Mouse (Mus musculus): Measurements from ENCODE around the gene Kif5c. TPM values are rescaled to one million over a fixed set of nuclear protein-coding genes. Genes with fewer than 3 reads are reported as not detected.

The Kif5c gene
- polyA plus RNA-seq, 1 experiment, result not detected

DNA sequence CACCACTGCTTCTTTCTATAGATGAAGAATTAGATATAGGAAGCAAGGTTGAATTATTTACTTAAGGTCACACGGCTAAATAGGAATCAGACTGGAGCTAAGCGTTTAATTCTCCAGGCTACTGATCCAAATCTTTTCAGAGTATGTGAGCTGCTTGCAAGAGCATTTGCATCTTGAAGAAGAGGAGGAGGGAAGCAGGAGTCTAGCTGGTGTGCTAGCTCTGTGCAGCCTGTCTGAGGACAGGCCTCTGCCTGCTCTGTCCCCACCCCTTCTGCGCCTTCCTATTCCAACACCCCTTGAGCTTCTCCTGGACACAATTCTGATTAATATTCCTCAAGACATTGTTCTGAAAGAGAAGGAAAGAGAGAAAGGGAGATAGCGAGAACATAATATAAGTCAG is 123.8 kb downstream of the Kif5c start:
- Histone ChIP-seq H3K4me1 (ENCODE audit: control insufficient read depth) (no peaks in the 10 kb centered on the region), H3K27me3 (ENCODE audit: control insufficient read depth) (no peaks in the 10 kb centered on the region), H3K9me3 (ENCODE audit: control insufficient read depth, low read length) (no peaks in the 10 kb centered on the region), H3K36me3 (ENCODE audit: control insufficient read depth) (no peaks in the 10 kb centered on the region), H3K4me3 (replicated peaks) (no peak overlapping the region)
- no peak for TF ChIP-seq TAL1 (IDR thresholded peaks at IDR 0.05; ENCODE audit: low read length)
- no peak for TF ChIP-seq GATA1 (IDR thresholded peaks at IDR 0.05; ENCODE audit: low read length)

DNA sequence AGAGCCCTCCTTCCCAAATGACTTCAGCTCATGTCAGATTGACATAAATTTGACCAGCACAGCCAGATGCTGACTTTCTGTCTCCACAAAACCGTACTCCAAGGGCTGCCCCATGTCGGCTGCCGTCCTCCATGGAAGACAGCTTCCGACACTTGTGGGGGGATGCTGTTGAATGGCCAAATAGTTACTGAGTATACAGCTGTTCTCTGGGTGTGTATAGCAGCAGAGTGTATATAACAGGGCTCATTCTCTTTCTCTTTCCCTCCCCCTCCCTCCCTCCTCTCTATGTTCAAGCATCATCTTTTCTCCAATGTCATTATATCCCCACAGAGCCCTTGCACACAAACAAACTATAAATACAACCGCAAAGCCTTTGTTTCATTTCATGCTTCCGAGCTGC is 124.7 kb downstream of the Kif5c start:
- TF ChIP-seq TAL1 (IDR thresholded peaks at IDR 0.05; ENCODE audit: low read length) (no peak), GATA1 (IDR thresholded peaks at IDR 0.05; ENCODE audit: low read length) (no peak)
- no peaks in the 10 kb centered on the region for H3K27me3 ChIP-seq (ENCODE audit: control insufficient read depth)
- no peaks in the 10 kb centered on the region for H3K9me3 ChIP-seq (ENCODE audit: control insufficient read depth, low read length)
- no peaks in the 10 kb centered on the region for H3K4me1 ChIP-seq (ENCODE audit: control insufficient read depth)
- no peaks in the 10 kb centered on the region for H3K36me3 ChIP-seq (ENCODE audit: control insufficient read depth)
- no peak overlapping the region for H3K4me3 ChIP-seq (replicated peaks)

DNA sequence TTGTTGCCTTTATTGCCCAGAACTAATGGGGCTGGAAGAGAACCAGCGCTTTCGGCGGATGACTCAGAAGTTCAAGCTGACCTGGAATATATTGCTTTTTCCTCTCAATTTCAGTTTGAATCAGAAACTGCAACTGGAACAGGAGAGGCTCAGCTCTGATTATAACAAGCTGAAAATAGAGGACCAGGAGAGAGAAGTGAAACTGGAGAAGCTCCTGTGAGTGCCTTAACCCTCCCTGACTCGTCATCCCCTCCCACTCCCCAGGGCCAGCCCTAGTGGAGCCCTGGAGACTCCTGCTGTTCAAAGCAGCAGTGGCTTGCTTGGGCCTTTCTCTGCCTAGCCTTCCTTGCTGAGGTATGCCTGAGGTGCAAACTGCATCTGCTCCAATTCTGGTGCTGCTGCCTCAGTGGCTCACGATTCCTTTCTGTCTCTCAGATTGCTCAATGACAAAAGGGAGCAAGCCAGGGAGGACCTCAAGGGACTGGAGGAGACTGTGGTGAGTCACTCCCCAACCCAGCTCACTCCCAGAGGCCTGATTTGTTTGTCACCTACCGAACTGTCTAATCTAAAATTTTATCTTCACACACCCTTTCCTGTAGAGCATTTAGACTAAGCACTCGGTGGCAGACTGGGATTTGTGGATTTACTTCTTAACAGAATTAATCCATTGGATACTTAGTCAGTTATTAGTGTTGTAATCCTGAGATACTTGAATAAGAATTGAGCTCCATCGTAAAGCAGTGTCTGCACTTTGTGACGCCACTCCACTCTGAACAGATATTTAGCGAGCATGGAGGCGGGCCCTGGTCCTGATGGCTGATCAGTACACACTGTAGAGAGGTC is 125.4 kb downstream of the Kif5c start:
- Histone ChIP-seq H3K4me3 (replicated peaks) (no peak overlapping the region), H3K36me3 (ENCODE audit: control insufficient read depth) (no peaks in the 10 kb centered on the region), H3K4me1 (ENCODE audit: control insufficient read depth) (no peaks in the 10 kb centered on the region), H3K9me3 (ENCODE audit: control insufficient read depth, low read length) (no peaks in the 10 kb centered on the region), H3K27me3 (ENCODE audit: control insufficient read depth) (no peaks in the 10 kb centered on the region)
- TF ChIP-seq GATA1 (IDR thresholded peaks at IDR 0.05; ENCODE audit: low read length) (no peak), TAL1 (IDR thresholded peaks at IDR 0.05; ENCODE audit: low read length) (no peak)

DNA sequence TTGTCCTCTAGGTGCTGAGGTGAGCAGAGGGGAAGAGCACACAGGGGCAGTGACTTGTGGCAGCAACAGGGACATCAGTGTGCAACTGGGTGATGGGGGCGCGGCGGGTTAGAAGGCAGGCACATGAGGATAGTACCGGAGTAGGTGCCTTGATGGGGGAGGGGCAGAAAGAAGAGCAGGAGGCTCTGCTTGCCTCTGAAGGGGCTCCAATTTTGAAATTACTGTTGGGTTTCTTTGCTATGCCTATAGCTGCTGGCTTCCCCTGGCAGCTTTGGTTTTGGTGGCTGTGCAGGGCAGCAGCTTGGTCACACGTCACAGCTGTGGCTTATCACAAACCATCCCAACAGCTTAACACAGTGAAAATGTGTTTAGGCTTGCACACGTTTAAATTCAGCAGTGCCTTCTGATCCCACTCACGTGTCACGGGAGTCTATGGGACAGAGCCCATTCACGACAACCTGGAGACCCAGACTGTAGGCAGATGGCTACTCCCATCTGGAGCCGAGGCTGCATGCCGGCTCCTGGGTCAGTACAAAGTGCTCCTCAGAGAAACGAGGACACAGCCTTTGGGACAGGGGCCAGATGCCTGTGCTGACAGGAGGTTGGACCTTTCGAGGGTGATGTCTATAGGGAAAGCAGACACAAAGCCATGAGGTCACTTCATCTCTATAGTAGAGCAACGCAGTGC is 126.1 kb downstream of the Kif5c start:
- Histone ChIP-seq H3K4me3 (replicated peaks) (no peak overlapping the region), H3K9me3 (ENCODE audit: control insufficient read depth, low read length) (no peaks in the 10 kb centered on the region), H3K4me1 (ENCODE audit: control insufficient read depth) (no peaks in the 10 kb centered on the region), H3K27me3 (ENCODE audit: control insufficient read depth) (no peaks in the 10 kb centered on the region), H3K36me3 (ENCODE audit: control insufficient read depth) (no peaks in the 10 kb centered on the region)
- TF ChIP-seq GATA1 (IDR thresholded peaks at IDR 0.05; ENCODE audit: low read length) (no peak), TAL1 (IDR thresholded peaks at IDR 0.05; ENCODE audit: low read length) (no peak)

DNA sequence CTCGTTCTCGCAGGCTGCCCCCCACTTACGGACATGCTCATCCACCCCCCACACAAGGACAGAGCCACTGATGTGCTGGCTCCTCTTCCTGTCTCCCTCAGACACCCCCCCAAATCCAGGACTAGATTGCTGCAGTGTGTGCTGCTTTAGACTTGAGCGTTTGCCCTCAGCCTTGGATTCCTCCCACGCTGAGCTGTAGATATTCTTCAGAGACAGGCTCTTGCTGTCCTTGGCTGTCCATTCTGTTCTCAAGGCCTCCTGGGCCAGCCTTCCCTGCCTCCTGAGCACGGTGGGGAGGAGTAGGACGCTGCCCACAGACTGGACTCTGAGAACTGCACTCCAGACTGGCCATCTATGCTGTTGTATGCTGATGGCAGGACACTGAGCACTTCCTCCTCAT is 127.8 kb downstream of the Kif5c start:
- no peak overlapping the region for H3K4me3 ChIP-seq (replicated peaks)
- TF ChIP-seq TAL1 (IDR thresholded peaks at IDR 0.05; ENCODE audit: low read length) (no peak), GATA1 (IDR thresholded peaks at IDR 0.05; ENCODE audit: low read length) (no peak)
- H3K9me3 ChIP-seq (ENCODE audit: control insufficient read depth, low read length), result no peaks in the 10 kb centered on the region
- no peaks in the 10 kb centered on the region for H3K27me3 ChIP-seq (ENCODE audit: control insufficient read depth)
- H3K36me3 ChIP-seq (ENCODE audit: control insufficient read depth), result no peaks in the 10 kb centered on the region
- no peaks in the 10 kb centered on the region for H3K4me1 ChIP-seq (ENCODE audit: control insufficient read depth)

DNA sequence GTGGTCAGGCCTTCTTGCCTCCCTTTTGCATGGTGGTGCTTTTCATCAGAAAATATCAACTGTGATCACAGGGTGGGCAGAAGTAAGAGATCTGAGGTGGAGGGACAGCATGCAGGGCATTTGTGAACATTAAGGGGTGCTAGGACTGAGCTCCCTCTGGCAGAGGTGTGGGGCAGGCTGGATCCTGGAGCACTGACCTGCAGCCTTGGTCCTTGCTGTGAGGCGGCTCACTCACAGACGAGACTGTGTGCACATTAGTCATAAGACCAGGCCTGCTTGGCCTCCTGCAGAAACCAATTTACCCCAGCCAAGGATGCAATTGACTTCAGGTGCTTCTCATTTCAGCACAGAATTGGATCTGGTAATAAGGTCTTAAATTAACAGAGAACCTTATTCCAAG is 128.6 kb downstream of the Kif5c start:
- Histone ChIP-seq H3K27me3 (ENCODE audit: control insufficient read depth) (no peaks in the 10 kb centered on the region), H3K36me3 (ENCODE audit: control insufficient read depth) (no peaks in the 10 kb centered on the region), H3K4me1 (ENCODE audit: control insufficient read depth) (no peaks in the 10 kb centered on the region), H3K9me3 (ENCODE audit: control insufficient read depth, low read length) (no peaks in the 10 kb centered on the region), H3K4me3 (replicated peaks) (no peak overlapping the region)
- TF ChIP-seq TAL1 (IDR thresholded peaks at IDR 0.05; ENCODE audit: low read length) (no peak), GATA1 (IDR thresholded peaks at IDR 0.05; ENCODE audit: low read length) (no peak)

DNA sequence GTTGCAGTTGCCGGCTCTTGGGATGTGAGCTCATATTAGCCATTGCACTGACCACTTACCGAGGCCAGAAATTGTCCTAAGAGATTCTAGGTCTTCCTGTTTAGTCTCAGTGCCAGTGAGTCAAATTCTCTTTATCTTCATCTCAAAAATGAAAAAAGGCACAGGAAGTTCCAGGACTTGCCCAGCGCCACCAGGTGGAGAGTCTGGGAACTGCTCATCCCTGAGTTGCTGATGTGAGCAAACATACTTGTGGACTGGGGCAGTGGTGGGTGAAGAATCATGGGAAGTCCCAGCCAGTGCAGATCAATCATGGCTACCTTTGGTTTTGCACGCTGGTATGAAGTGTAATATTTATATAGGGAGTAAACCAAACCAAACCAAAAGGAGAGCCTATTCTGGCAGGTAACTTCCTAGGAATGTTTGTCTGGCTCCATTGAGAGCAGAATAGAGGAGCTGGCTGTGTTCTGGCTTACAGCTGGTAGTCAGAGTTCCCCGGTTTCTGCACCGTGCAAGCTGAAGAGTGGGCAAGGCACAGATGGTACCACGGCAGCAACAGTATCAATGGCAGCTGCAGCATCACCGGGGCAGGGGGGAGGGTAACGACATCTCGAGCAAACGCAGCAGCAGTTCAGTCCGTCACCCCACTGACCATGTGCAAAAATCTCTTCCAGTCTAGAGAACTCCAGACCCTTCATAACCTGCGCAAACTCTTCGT is 129.7 kb downstream of the Kif5c start:
- no peaks in the 10 kb centered on the region for H3K27me3 ChIP-seq (ENCODE audit: control insufficient read depth)
- H3K36me3 ChIP-seq (ENCODE audit: control insufficient read depth), result no peaks in the 10 kb centered on the region
- H3K9me3 ChIP-seq (ENCODE audit: control insufficient read depth, low read length), result no peaks in the 10 kb centered on the region
- no peak overlapping the region for H3K4me3 ChIP-seq (replicated peaks)
- TF ChIP-seq GATA1 (IDR thresholded peaks at IDR 0.05; ENCODE audit: low read length), result no peak
- H3K4me1 ChIP-seq (ENCODE audit: control insufficient read depth), result no peaks in the 10 kb centered on the region

DNA sequence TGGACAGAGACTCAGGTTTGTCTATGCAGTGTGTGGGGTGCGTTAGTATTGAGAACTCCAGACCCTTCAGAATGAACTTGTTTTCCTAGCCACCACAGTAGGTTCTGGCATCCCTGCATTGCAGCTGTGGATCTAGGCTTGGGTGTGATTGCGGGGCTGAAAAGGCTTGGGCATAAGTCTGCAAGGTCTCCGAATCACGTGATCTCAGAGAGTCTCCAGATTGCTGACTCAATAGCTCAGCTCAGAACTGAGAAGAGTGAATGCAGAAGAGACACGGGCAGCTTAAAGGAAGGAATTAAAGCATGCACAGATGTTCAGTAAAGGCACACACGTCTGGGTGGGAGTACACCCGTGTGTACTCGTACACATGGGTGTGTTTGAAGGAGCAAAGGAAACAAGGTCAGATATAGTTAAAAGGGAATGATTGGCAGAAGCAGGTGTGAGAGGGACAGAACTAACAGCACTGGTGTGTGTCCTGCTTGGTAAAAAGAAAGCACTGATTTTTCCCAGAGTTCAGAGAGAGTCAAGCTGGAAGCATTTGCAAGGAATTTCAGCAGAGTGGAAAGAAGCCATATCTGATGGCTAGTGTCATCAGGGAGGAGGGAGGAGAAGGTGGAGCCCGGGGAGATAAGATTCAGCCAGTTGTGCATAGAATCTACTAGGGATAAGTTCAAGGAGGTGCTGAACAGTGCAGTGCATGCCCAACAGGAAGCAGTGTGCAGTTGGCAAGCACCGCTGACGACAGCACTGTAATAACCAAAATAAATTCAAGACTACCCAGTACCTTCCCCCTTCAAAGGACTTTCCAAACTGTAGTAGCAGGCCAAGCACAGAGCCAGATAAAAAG is 130.9 kb downstream of the Kif5c start:
- TF ChIP-seq TAL1 (IDR thresholded peaks at IDR 0.05; ENCODE audit: low read length) (no peak), GATA1 (IDR thresholded peaks at IDR 0.05; ENCODE audit: low read length) (no peak)
- Histone ChIP-seq H3K4me1 (ENCODE audit: control insufficient read depth) (no peaks in the 10 kb centered on the region), H3K36me3 (ENCODE audit: control insufficient read depth) (no peaks in the 10 kb centered on the region), H3K27me3 (ENCODE audit: control insufficient read depth) (no peaks in the 10 kb centered on the region), H3K9me3 (ENCODE audit: control insufficient read depth, low read length) (no peaks in the 10 kb centered on the region), H3K4me3 (replicated peaks) (no peak overlapping the region)

Measured in erythroblast, embryonic 14.5 days (primary cell).